In genomic region chr17:47767081-47767455, GRCm38 (mm10) we compare ENCODE assay signal across 24 mouse cellular contexts. TPM values are rescaled to one million over a fixed set of nuclear protein-coding genes. Genes with fewer than 3 reads are reported as not detected.
DNase-seq lines count a peak whose midpoint lies in the region; ATAC-seq and TF ChIP-seq lines count a peak whose summit lies in the region.
"Had no signal": no experiment of that assay in that cellular context is flagged by ENCODE, and none has a peak within 500 bp of the region (broad histone marks: within the 10 kb centered on the region; RNA-seq: fewer than 3 reads in every experiment).

No protein-coding gene starts in this region.

- no peaks in the 10 kb centered on the region for H3K9me3 ChIP-seq in intestine, embryonic 15.5 days
- H3K9me3 ChIP-seq in intestine, postnatal 0 days (ENCODE audit: control insufficient read depth) = no peaks in the 10 kb centered on the region
- no peaks in the 10 kb centered on the region for H3K9me3 ChIP-seq in liver, embryonic 15.5 days (replicated peaks)
- H3K9me3 ChIP-seq: embryonic facial prominence, embryonic 13.5 days; heart, embryonic 15.5 days; hindbrain, embryonic 15.5 days; limb, embryonic 15.5 days; stomach, embryonic 15.5 days had no signal

- 0 out of 2 replicates have a peak, but pooled peaks have one; percentile 15 for ATAC-seq in intestine, embryonic 15.5 days
- ATAC-seq in intestine, postnatal 0 days = no peak
- ATAC-seq in liver, embryonic 15.5 days (ENCODE audit: insufficient read depth) = no peak
- ATAC-seq: forebrain, embryonic 16.5 days; midbrain, embryonic 13.5 days had no signal

- peaks cover 22% of the 10 kb centered on the region for H3K4me1 ChIP-seq in intestine, embryonic 15.5 days (replicated peaks)
- 0 out of 2 replicates have a peak, but pooled peaks cover 4% of the 10 kb centered on the region for H3K4me1 ChIP-seq in intestine, postnatal 0 days (replicated peaks; ENCODE audit: control insufficient read depth, insufficient read depth, low read length)
- peaks cover 37% of the 10 kb centered on the region; the same call in 1 of the 2 replicates for H3K4me1 ChIP-seq in spleen, adult 2 months (ENCODE audit: control insufficient read depth, insufficient read depth, insufficient read length)
- peaks cover 55% of the 10 kb centered on the region for H3K4me1 ChIP-seq in liver, embryonic 15.5 days (replicated peaks)
- H3K4me1 ChIP-seq in small intestine, adult 2 months (ENCODE audit: control insufficient read depth, insufficient read depth, insufficient read length, low read length) = peaks cover 18% of the 10 kb centered on the region

- H3K4me2 ChIP-seq in intestine, embryonic 15.5 days (replicated peaks) = no peak overlapping the region
- H3K4me2 ChIP-seq in intestine, postnatal 0 days (replicated peaks; ENCODE audit: low read depth) = no peak overlapping the region
- H3K4me2 ChIP-seq in liver, embryonic 15.5 days = no peak overlapping the region
- H3K4me2 ChIP-seq: embryonic facial prominence, embryonic 13.5 days; heart, embryonic 15.5 days; hindbrain, embryonic 15.5 days; limb, embryonic 15.5 days; midbrain, embryonic 13.5 days; stomach, embryonic 15.5 days had no signal

- H3K9ac ChIP-seq in intestine, embryonic 15.5 days = no peak overlapping the region
- H3K9ac ChIP-seq in intestine, postnatal 0 days (ENCODE audit: low read depth, low read length) = no peak overlapping the region
- H3K9ac ChIP-seq in liver, embryonic 15.5 days = no peak overlapping the region
- H3K9ac ChIP-seq: embryonic facial prominence, embryonic 13.5 days; heart, embryonic 15.5 days; hindbrain, embryonic 15.5 days; limb, embryonic 15.5 days; midbrain, embryonic 13.5 days; stomach, embryonic 15.5 days had no signal

- WGBS in intestine, embryonic 15.5 days = 62% methylated on average over 2 of the region's 2 CpGs
- WGBS in intestine, postnatal 0 days = 64% methylated on average over 2 of the region's 2 CpGs
- 32% methylated on average over 2 of the region's 2 CpGs for WGBS in spleen, adult 2 months
- 32% methylated on average over 2 of the region's 2 CpGs for WGBS in liver, embryonic 15.5 days (ENCODE audit: insufficient replicate concordance)
- WGBS in small intestine, adult 2 months = 57% methylated on average over 2 of the region's 2 CpGs

- no peak for TF ChIP-seq POLR2A in spleen, adult 2 months (IDR thresholded peaks at IDR 0.05; ENCODE audit: low read depth, low read length)
- no peak for TF ChIP-seq POLR2A in small intestine, adult 2 months (IDR thresholded peaks at IDR 0.05; ENCODE audit: low read depth, low read length)

- 0 out of 2 replicates have a peak overlapping the region, but pooled peaks have one; percentile 23 for H3K27ac ChIP-seq in intestine, embryonic 15.5 days
- no peak overlapping the region for H3K27ac ChIP-seq in intestine, postnatal 0 days (ENCODE audit: low read depth, low read length)
- H3K27ac ChIP-seq in spleen, adult 2 months (ENCODE audit: insufficient read depth, low read length) = peak overlapping the region; percentile 89
- peak overlapping the region; percentile 60 for H3K27ac ChIP-seq in liver, embryonic 15.5 days (replicated peaks)
- peak overlapping the region; percentile 50 for H3K27ac ChIP-seq in small intestine, adult 2 months (ENCODE audit: insufficient read depth, low read depth, low read length)
- H3K27ac ChIP-seq: embryonic facial prominence, embryonic 13.5 days; heart, embryonic 15.5 days; hindbrain, embryonic 15.5 days; limb, embryonic 15.5 days; midbrain, embryonic 13.5 days; stomach, embryonic 15.5 days had no signal

- H3K36me3 ChIP-seq in intestine, embryonic 15.5 days = no peaks in the 10 kb centered on the region
- H3K36me3 ChIP-seq in intestine, postnatal 0 days (ENCODE audit: control insufficient read depth, insufficient read depth) = no peaks in the 10 kb centered on the region
- H3K36me3 ChIP-seq in spleen, adult 2 months (ENCODE audit: control insufficient read depth, insufficient read depth, low read length) = no peaks in the 10 kb centered on the region
- no peaks in the 10 kb centered on the region for H3K36me3 ChIP-seq in liver, embryonic 15.5 days (replicated peaks)
- H3K36me3 ChIP-seq in small intestine, adult 2 months (ENCODE audit: control insufficient read depth, insufficient read depth, low read length) = no peaks in the 10 kb centered on the region; the same call in 1 of the 2 replicates
- H3K36me3 ChIP-seq: embryonic facial prominence, embryonic 13.5 days; heart, embryonic 15.5 days; hindbrain, embryonic 15.5 days; limb, embryonic 15.5 days; midbrain, embryonic 13.5 days; stomach, embryonic 15.5 days had no signal

- TF ChIP-seq CTCF in intestine, postnatal 0 days (IDR thresholded peaks at IDR 0.05; ENCODE audit: low read depth) = no peak
- TF ChIP-seq CTCF in spleen, adult 2 months (IDR thresholded peaks at IDR 0.05; ENCODE audit: extremely low read depth, insufficient read depth, insufficient read length, insufficient replicate concordance) = no peak
- no peak for TF ChIP-seq CTCF in small intestine, adult 2 months (IDR thresholded peaks at IDR 0.05; ENCODE audit: extremely low read depth, insufficient read length, insufficient replicate concordance, low read depth, low read length)

- no peak for DNase-seq in spleen, adult 2 months (ENCODE audit: low read depth in 1 of 2, low spot score in 2 of 2)
- no peak for DNase-seq in spleen, adult 12 weeks (ENCODE audit: low spot score)
- DNase-seq in frontal cortex, postnatal 10 days (ENCODE audit: low spot score in 2 of 2) = no peak
- DNase-seq in thymus, postnatal 10 days (ENCODE audit: low spot score in 2 of 2) = no peak
- DNase-seq: cerebellum, adult 9-11 months; heart, adult 2 months; heart, postnatal 4 days; kidney, adult 11 months; kidney, postnatal 14 days; thymus, adult 18-20 months had no signal

- H3K4me3 ChIP-seq in intestine, embryonic 15.5 days (replicated peaks) = no peak overlapping the region
- no peak overlapping the region for H3K4me3 ChIP-seq in intestine, postnatal 0 days (ENCODE audit: low read depth, low read length)
- no peak overlapping the region for H3K4me3 ChIP-seq in spleen, adult 2 months (ENCODE audit: extremely low read depth, insufficient read depth, insufficient read length)
- no peak overlapping the region for H3K4me3 ChIP-seq in liver, embryonic 15.5 days (replicated peaks)
- no peak overlapping the region for H3K4me3 ChIP-seq in small intestine, adult 2 months (ENCODE audit: low read depth, low read length)
- H3K4me3 ChIP-seq: embryonic facial prominence, embryonic 13.5 days; heart, adult 2 months; heart, embryonic 15.5 days; hindbrain, embryonic 15.5 days; limb, embryonic 15.5 days; midbrain, embryonic 13.5 days; stomach, embryonic 15.5 days had no signal

- H3K27me3 ChIP-seq in intestine, embryonic 15.5 days (replicated peaks) = no peaks in the 10 kb centered on the region
- no peaks in the 10 kb centered on the region for H3K27me3 ChIP-seq in intestine, postnatal 0 days (replicated peaks; ENCODE audit: control insufficient read depth, insufficient read depth, low read length)
- no peaks in the 10 kb centered on the region for H3K27me3 ChIP-seq in spleen, adult 2 months (ENCODE audit: control insufficient read depth, insufficient read depth, low read length)
- H3K27me3 ChIP-seq in liver, embryonic 15.5 days = 0 out of 2 replicates have a peak, but pooled peaks cover 3% of the 10 kb centered on the region
- no peaks in the 10 kb centered on the region for H3K27me3 ChIP-seq in small intestine, adult 2 months (ENCODE audit: control insufficient read depth, insufficient read depth, low read length)
- H3K27me3 ChIP-seq: embryonic facial prominence, embryonic 13.5 days; heart, embryonic 15.5 days; hindbrain, embryonic 15.5 days; limb, embryonic 15.5 days; midbrain, embryonic 13.5 days; stomach, embryonic 15.5 days had no signal

RNA-seq across cellular contexts. Expression of gene Tfeb, which starts 30.2 kb away (rescaled TPM):
- polyA plus RNA-seq in intestine, embryonic 15.5 days (2015; fragmentation: Nextera tagmentation; extraction: Ambion mirVana) = 22.4 and 22.8 TPM in 2 replicates
- polyA plus RNA-seq in intestine, postnatal 0 days (2015; fragmentation: Nextera tagmentation; extraction: Ambion mirVana) = 30.0 and 34.5 TPM in 2 replicates
- polyA plus RNA-seq in spleen, adult 2 months (2012; rRNA removed) = 110 and 131 TPM in 2 replicates
- 4.6 and 5.3 TPM in 2 replicates for polyA plus RNA-seq in liver, embryonic 15.5 days (2015; fragmentation: Nextera tagmentation; extraction: Ambion mirVana)
- 27.5 and 60.3 TPM in 2 replicates for polyA plus RNA-seq in small intestine, adult 2 months (2012; rRNA removed)

RNA-seq across cellular contexts. Expression of gene Pgc, which starts 40.4 kb away (rescaled TPM):
- 0.93 and 0.99 TPM in 2 replicates for polyA plus RNA-seq in intestine, embryonic 15.5 days (2015; fragmentation: Nextera tagmentation; extraction: Ambion mirVana)
- polyA plus RNA-seq in intestine, postnatal 0 days (2015; fragmentation: Nextera tagmentation; extraction: Ambion mirVana) = 7.4 and 24.6 TPM in 2 replicates
- polyA plus RNA-seq in spleen, adult 2 months (2012; rRNA removed) = 0.18 TPM in 1 of 2 replicates, not detected in the other
- not detected in 2 replicates for polyA plus RNA-seq in liver, embryonic 15.5 days (2015; fragmentation: Nextera tagmentation; extraction: Ambion mirVana)
- 12.3 and 443 TPM in 2 replicates for polyA plus RNA-seq in small intestine, adult 2 months (2012; rRNA removed)
- polyA plus RNA-seq: cortical plate, adult 2 months; embryonic facial prominence, embryonic 13.5 days; forebrain, embryonic 16.5 days; midbrain, embryonic 13.5 days; neural tube, embryonic 14.5 days; urinary bladder, adult 2 months had no signal
